Mouse (Mus musculus) layer of hippocampus, adult 2 months (tissue): ENCODE data around the gene Ddx42. TPM values are rescaled to one million over a fixed set of nuclear protein-coding genes. Genes with fewer than 3 reads are reported as not detected.

Experiments
- DNase-seq, 2 experiments: peaks; one replicate each; pipeline ENCODE4 v3.0.0; 2022; ENCODE audit warnings: low spot score in 2 of 2
- H3K27ac ChIP-seq: fragments of 200-600 bp; 2 replicates; pipeline ENCODE4 v1.8.1; 2022
- H3K4me3 ChIP-seq: fragments of 200-600 bp; 2 replicates; pipeline ENCODE4 v1.8.1; 2022; ENCODE audit warnings: mild to moderate bottlenecking
- CTCF ChIP-seq: fragments of 200-600 bp; conservative IDR thresholded peaks from 2 replicates; pipeline ENCODE4 v1.8.1; 2022; ENCODE audit warnings: antibody characterized with exemption, mild to moderate bottlenecking, moderate library complexity
- long read RNA-seq, 2 experiments: library from polyadenylated mRNA; stranded (forward); transcript quantifications; one replicate each; pipeline ENCODE4 v2.0.0; 2021; ENCODE audit warnings: borderline mapping rate in 2 of 2
- total RNA-seq, 2 experiments: library from RNA; stranded (reverse); gene quantifications; 2 replicates each; pipeline ENCODE4 v1.2.3; 2021

The Ddx42 gene
- 10 to 100 TPM; 69.8 to 71.1 TPM for total RNA-seq
- long read RNA-seq, experiment 1, full-length matches to known transcripts, result 33 of 42 reads
- long read RNA-seq, experiment 1, partial matches to known transcripts, result 5 of 42 reads
- long read RNA-seq, experiment 1, other reads (novel, unspliced or antisense), result 4 of 42 reads
- long read RNA-seq, experiment 2, full-length matches to known transcripts, result 57 of 73 reads
- long read RNA-seq, experiment 2, partial matches to known transcripts, result 4 of 73 reads
- long read RNA-seq, experiment 2, other reads (novel, unspliced or antisense), result 12 of 73 reads

DNA sequence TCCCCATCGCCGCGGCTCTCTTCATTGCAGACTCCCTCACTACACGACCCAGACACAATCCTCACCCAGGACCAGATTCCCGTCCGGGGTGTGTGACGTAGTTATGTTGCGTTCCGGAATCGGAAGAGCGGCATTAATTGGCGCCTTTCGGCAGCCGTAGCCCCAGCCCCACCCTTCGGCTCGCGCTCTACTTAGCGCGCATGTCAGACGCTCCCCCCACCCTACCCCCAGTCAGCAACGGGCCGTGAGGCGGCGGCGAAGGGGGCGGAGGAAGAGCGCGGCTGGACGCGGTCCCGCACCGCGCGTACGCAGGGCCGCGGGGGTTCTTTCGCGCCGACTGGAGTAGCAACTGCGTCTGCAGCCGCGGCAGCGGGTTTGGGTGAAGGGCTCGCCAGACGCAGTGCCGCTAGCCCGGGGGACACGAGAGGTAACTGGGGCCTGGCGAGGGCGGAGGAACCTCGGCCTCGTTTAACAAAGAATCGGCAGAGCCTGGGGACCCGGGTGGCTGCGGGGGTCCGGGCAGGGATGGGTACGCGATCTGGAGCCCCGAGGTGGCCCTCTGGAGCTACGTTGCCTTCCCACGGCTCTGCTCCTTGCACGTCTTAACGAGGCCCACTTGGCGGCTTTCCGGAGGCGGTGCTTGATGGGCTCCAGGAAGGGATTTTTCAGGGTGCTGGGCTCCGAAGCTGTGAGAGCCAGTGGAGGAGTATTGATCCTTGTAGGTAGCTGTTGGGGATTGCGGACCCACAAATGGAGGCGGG lies at the start of gene Ddx42:
Ddx42 (plus strand) TSS at position 197 of the 761 bp plus-strand sequence.
- peak within 1 kb of the TSS; percentile 98 for H3K4me3 ChIP-seq
- DNase-seq, result peak; percentile 92 to 94
- H3K27ac ChIP-seq, result peak within 1 kb of the TSS; percentile 96
- no peak for TF ChIP-seq CTCF

DNA sequence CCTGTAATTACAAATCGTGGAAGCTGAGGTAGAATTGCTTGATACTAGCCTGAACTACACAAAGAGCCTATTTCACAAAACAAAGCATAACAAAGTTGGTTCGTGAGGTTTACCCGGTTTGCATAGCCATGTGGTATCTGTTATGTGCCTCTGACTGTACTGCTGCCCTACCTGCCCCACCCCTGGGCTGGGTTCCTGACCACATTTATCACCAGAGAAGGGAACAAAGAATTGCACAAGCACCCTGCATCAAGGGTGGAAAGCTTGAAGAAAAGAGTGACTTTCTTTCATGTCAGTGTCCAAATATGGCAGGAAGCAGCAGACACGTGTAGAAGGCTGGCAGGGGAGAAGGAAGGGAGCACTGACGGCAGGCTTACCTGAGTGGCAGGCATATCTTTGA lies 49.3 kb upstream of the Ddx42 start:
- no peak for TF ChIP-seq CTCF
- Histone ChIP-seq H3K4me3 (no peak overlapping the region), H3K27ac (no peak overlapping the region)
- no peak for DNase-seq

DNA sequence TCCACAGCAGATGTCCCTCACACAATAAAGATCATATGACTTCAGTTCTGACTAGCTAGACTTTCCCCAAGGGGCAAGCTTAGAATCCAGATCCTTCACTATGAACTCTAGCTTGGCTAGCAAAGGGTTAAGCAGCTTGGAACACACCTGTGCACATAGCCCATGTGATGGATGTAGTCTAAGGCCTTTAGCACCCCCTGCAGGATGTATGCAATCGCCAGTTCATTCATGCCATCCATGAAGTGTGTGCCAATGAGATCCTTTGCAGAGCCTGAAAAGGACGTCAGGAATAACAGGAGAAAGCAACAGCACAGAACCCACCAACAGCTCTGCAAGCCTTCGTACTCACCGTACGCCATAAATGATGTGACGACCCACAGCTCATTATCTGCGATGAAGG lies 45.9 kb upstream of the Ddx42 start:
- DNase-seq, result no peak
- Histone ChIP-seq H3K27ac (no peak overlapping the region), H3K4me3 (no peak overlapping the region)
- peak; percentile 46 for TF ChIP-seq CTCF

DNA sequence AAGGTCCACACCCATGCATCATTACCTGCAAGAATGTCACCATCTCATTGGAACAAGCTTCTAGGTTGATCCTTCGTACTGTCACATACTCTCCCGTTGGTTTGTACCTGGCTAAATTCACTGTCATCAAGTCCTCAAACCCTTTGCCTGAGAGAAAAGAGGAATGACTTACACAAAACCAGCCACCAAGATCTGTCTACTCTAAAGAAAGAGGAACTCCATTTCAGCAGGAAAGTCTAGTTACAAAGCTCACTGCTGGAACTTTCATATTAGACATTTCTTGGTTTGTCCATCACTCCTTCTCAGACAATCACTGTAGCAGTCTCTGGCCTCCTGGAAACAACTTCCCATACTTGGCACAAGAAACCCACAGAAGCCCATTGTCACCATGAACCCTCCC lies 43.5 kb upstream of the Ddx42 start:
- DNase-seq, result no peak
- Histone ChIP-seq H3K4me3 (no peak overlapping the region), H3K27ac (no peak overlapping the region)
- no peak for TF ChIP-seq CTCF

GRCm38 (mm10) chr11:106174372-106174771 lies 42.4 kb upstream of the Ddx42 start:
- TF ChIP-seq CTCF, result no peak
- DNase-seq, result no peak
- no peak overlapping the region for H3K27ac ChIP-seq
- no peak overlapping the region for H3K4me3 ChIP-seq

DNA sequence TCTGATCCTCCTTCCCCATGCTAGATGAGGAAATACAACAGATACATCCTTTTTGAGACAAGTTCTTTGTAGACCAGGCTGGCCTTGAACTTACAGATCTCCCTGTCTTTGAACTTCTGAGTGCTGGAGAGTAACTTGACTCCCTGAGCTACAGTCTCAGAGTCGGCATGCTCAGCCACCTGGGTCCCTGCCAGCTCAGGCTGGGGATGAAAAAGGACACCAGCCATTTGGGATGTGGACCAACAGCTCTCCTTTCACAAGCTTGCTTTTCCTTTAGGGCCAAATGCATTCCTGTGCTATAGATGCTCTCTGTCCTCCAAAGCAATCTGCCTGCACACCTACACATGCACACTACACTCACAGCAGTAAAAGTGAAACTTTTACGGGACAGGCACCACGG lies 41.6 kb upstream of the Ddx42 start:
- no peak overlapping the region for H3K4me3 ChIP-seq
- TF ChIP-seq CTCF, result no peak
- H3K27ac ChIP-seq, result no peak overlapping the region
- no peak for DNase-seq

GRCm38 (mm10) chr11:106176372-106176771 lies 40.4 kb upstream of the Ddx42 start:
- Histone ChIP-seq H3K4me3 (no peak overlapping the region), H3K27ac (no peak overlapping the region)
- TF ChIP-seq CTCF, result no peak
- DNase-seq, result no peak

DNA sequence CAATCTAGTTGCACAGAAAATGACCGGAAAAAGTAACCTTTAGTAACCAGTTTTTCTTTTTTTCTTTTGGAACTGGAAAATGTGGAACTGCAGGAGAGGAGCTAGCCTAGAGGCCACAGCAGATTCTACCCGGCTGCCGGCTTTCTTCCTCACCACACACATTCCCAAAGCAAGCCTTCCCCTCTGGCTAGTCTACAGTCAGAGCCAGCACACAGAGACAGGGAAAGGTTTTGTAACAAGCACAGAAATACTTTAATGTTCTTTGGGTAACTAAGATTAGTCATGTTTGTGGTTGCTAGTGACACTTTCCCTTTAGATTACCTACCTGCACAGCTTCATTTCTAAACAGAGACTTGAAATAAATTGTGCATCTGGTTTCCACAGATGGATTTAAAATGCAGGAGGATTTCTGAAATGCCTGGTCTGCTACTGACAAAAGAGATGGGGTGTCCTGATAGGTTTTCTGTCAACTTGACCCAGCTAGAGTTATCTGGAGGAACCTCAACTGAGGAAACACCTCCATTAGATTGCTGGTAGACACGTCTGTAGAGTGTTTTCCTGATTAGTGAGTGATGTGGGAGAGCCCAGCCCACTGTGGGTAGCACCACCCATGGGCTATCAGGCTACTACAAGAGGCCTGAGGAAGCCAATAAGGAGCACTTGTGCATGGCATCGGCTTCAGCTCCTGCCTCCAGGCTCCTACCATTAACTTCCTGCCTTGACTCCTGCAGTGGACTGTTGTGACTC lies 38.5 kb upstream of the Ddx42 start:
- TF ChIP-seq CTCF, result no peak
- Histone ChIP-seq H3K4me3 (no peak overlapping the region), H3K27ac (peak overlapping the region; percentile 95)
- no peak for DNase-seq

DNA sequence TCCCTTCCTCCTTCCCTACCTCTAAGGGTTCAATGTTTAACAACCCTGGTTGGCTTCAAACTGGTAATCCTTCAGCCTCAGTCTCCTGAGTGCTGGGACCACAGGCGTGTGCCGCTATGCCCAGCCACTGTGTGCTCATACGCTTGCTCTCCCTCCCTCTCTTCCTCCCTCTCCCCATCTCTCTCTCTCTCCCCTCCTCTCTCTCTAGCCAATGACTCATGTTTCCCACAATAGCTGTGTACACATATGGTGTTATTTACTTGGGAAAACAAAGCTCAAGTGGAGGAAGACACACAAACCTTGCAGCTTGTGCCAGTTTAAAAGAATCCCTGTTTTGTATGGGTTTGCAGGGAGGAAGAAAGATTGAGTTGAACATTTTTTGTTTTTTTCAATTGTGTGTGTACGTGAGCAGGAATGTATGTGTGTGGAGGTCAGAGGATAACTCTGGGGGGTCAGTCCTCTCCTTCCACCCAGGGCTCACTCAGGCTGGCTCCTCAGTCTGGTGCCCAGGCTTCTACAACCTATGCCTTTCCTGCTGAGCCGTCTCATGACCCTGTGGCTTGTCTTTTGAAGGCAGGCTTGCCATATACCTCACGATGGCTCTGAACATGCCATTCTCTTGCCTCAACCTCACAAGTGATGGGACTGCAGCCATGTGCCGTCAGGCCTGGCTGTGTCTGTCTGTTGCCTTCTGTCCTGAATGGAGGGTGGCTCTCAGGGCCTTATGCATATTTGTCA lies 36.8 kb upstream of the Ddx42 start:
- Histone ChIP-seq H3K27ac (peak overlapping the region; percentile 95), H3K4me3 (no peak overlapping the region)
- DNase-seq, result peak in 1 of 2 experiments; percentile 72
- no peak for TF ChIP-seq CTCF

DNA sequence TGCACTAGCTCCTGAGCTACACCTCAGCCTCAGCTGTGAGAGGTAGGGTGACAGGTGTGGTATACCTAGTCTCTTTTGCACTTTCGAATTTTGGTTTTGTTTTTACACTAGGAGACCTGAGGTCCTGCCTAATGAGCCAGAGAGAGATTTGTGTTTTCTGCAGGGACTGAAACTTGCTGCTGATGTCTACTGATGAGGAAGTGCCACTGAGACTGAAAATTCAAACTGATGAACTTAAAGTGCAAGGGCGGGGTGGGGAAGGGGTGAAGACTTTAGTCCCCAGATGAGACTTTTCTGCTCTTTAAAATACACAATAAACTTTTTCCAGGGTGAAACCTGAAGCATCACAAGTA lies 36.3 kb upstream of the Ddx42 start:
- H3K27ac ChIP-seq, result peak overlapping the region; percentile 95
- DNase-seq, result no peak
- no peak overlapping the region for H3K4me3 ChIP-seq
- no peak for TF ChIP-seq CTCF

DNA sequence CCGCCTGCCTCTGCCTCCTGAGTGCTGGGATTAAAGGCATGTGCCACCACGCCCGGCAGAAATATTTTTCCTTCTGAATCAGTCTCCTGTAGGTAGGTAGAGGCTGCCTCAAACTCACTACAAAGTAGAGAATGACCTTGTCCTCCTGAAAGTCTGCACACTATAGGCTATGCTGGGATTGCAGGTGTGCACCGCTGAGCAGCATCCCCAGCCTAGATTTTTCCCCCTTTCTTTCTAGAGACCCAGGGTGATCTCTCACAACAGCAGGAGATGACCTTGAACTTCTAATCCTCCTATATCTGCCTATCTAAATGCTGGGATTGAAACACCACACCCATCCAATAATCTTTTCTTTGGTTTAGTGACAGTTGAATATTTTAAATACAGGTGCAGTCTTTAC lies 29.4 kb upstream of the Ddx42 start:
- no peak for TF ChIP-seq CTCF
- H3K4me3 ChIP-seq, result no peak overlapping the region
- no peak overlapping the region for H3K27ac ChIP-seq
- no peak for DNase-seq

GRCm38 (mm10) chr11:106191716-106192115 lies 25.0 kb upstream of the Ddx42 start:
- Histone ChIP-seq H3K27ac (peak overlapping the region; percentile 10; the same call in 1 of the 2 replicates), H3K4me3 (no peak overlapping the region)
- TF ChIP-seq CTCF, result no peak
- no peak for DNase-seq

DNA sequence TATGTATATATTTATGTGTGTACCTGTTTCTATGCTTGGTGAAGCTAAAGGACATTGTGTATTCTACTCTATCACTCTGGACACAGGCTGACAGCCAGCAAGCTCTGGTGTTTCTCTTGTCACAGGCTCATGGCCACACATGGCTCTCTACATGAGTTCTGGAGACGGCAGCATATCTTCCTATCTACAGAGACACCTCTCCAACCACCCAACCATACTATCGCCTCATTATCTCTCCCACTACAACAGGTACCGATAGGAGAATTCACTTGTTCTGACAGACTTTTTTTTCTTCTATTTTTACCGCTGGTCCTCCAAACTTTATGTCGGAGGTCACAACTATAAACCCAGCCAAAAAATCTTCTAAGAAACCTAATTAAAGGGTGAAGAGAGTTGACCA lies 24.5 kb upstream of the Ddx42 start:
- no peak for DNase-seq
- peak overlapping the region; percentile 96; the same call in 1 of the 2 replicates for H3K27ac ChIP-seq
- peak overlapping the region; percentile 68 for H3K4me3 ChIP-seq
- TF ChIP-seq CTCF, result no peak
